Mouse (Mus musculus): ENCODE measurements around the gene Actr6. TPM values are rescaled to one million over a fixed set of nuclear protein-coding genes. Genes with fewer than 3 reads are reported as not detected.
"Not testable (repeated sequence)": the region's sequence is repeated elsewhere in the genome, so short reads cannot be mapped to it uniquely, and the experiment has no call there.

Gene Actr6
- total RNA-seq, 2 experiments from 2014 or later, result 11.5 to 12.2 TPM

- intact Hi-C loops (cut with DNase I), result loop anchor here (2.0 kb wide), 1 partner anchor 47 kb away; the partner anchor contains the start of gene Actr6
- DNase-seq (ENCODE audit: low spot score), result no peak
Measured at GRCm38 (mm10) chr10:89685391-89686138, 46.5 kb downstream of the Actr6 start.

- DNase-seq (ENCODE audit: low spot score), result no peak
- intact Hi-C loops (cut with DNase I), result no loop called here
Measured at GRCm38 (mm10) chr10:89682961-89683360, 49.1 kb downstream of the Actr6 start.

- intact Hi-C loops (cut with DNase I), result no loop called here
- no peak for DNase-seq (ENCODE audit: low spot score)
Measured at GRCm38 (mm10) chr10:89682157-89682556, 49.9 kb downstream of the Actr6 start.

- intact Hi-C loops (cut with DNase I), result no loop called here
Measured at GRCm38 (mm10) chr10:89681706-89682105, 50.4 kb downstream of the Actr6 start.

GRCm38 (mm10) chr10:89680517-89680916 lies 51.6 kb downstream of the Actr6 start:
- DNase-seq (ENCODE audit: low spot score), result no peak
- intact Hi-C loops (cut with DNase I), result no loop called here

More at GRCm38 (mm10) chr10:89681706-89682105, 50.4 kb downstream of the Actr6 start:
- no peak for DNase-seq (ENCODE audit: low spot score)

- intact Hi-C loops (cut with DNase I), result no loop called here
- no peak for DNase-seq (ENCODE audit: low spot score)
Measured at GRCm38 (mm10) chr10:89679448-89679847, 52.6 kb downstream of the Actr6 start.

- DNase-seq (ENCODE audit: low spot score), result no peak
- intact Hi-C loops (cut with DNase I), result no loop called here
Measured at GRCm38 (mm10) chr10:89678054-89678453, 54.0 kb downstream of the Actr6 start.

GRCm38 (mm10) chr10:89676609-89677008 lies 55.5 kb downstream of the Actr6 start:
- DNase-seq (ENCODE audit: low spot score), result no peak
- intact Hi-C loops (cut with DNase I), result no loop called here

- intact Hi-C loops (cut with DNase I); DNase-seq (ENCODE audit: low spot score): not testable (repeated sequence)
Measured at GRCm38 (mm10) chr10:89670371-89670770, 61.7 kb downstream of the Actr6 start.

- intact Hi-C loops (cut with DNase I), result no loop called here
- no peak for DNase-seq (ENCODE audit: low spot score)
Measured at GRCm38 (mm10) chr10:89667571-89667970, 64.5 kb downstream of the Actr6 start.

- intact Hi-C loops (cut with DNase I), result no loop called here
Measured at GRCm38 (mm10) chr10:89665679-89666078, 66.4 kb downstream of the Actr6 start.

GRCm38 (mm10) chr10:89664977-89665645 lies 67.0 kb downstream of the Actr6 start:
- no peak for DNase-seq (ENCODE audit: low spot score)
- intact Hi-C loops (cut with DNase I), result no loop called here

More at GRCm38 (mm10) chr10:89665679-89666078, 66.4 kb downstream of the Actr6 start:
- no peak for DNase-seq (ENCODE audit: low spot score)

Other genes with a start within 250 kb of the Actr6 start
- gene Nr1h4, start 198.7 kb downstream of the Actr6 start, total RNA-seq (2021), result under 1 TPM; 0.17 to 0.42 TPM
- not detected for gene Slc17a8, start 111.0 kb downstream of the Actr6 start, total RNA-seq (2021)
- gene Scyl2, start 46.0 kb downstream of the Actr6 start, total RNA-seq (2021), result 10 to 100 TPM; 14.9 to 16.3 TPM
- gene Uhrf1bp1l, start 12.7 kb upstream of the Actr6 start, total RNA-seq (2021), result 10 to 100 TPM; 23.0 to 25.0 TPM
- under 1 TPM; 0.48 to 0.70 TPM for gene Anks1b, start 141.2 kb upstream of the Actr6 start, total RNA-seq (2021)